Mouse (Mus musculus): ENCODE data around the gene Sgo2a.
"Not testable (repeated sequence)": the region's sequence is repeated elsewhere in the genome, so short reads cannot be mapped to it uniquely, and the experiment has no call there.

The Sgo2a gene

GRCm38 (mm10) chr1:57995432-57996132, at the start of gene Sgo2a:
TSS of gene Sgo2a (plus strand) at chr1:57995971.
- DNase-seq (ENCODE audit: low spot score in 2 of 2), result peak; percentile 84 to 89

GRCm38 (mm10) chr1:57947552-57948347, 48.0 kb upstream of the Sgo2a start:
- no peak for DNase-seq (ENCODE audit: low spot score in 2 of 2)

DNA sequence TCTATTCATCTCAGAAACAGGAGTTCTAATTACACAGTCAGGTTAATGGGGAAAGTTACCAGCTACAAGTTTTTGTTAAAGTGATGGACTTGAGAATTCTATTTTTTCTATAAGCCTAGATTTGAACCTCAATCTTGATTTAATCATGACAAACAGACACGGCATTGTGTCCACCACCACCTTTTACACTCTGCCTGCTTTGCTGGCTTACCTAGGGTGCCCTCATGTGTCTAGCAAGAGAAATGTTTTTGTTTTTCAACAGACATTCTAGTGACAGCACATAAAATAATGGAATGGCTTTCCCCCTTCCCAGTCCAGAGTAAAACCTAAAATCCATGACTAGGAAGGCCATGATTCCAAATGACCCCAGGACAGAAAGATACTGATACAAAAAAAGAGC, 46.6 kb upstream of the Sgo2a start:
- DNase-seq (ENCODE audit: low spot score in 2 of 2), result no peak

DNA sequence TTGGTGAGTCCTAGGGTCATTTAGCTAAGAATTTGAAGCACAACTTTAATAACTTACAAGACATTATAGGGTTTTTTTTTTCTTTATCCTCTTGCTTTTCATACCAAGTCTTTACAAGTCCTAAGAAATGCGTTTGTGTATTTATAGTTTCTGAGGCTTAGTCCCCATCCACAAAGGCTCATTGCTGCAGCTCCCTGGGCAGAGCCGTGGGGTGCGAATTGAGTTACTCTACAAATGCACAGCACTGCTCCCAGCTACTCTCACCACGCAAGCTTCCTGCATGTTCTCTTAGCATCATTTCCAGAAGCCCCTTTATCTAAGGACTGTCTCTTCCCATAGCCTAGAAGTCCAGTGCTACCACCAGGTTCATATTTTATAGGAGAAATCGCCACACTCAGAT, 46.1 kb upstream of the Sgo2a start:
- DNase-seq (ENCODE audit: low spot score in 2 of 2), result no peak

- no peak for DNase-seq (ENCODE audit: low spot score in 2 of 2)
These were observed 43.3 kb upstream of the Sgo2a start for GRCm38 (mm10) chr1:57952509-57952908.

- no peak for DNase-seq (ENCODE audit: low spot score in 2 of 2)
These were observed 42.0 kb upstream of the Sgo2a start for GRCm38 (mm10) chr1:57953586-57954375.

DNA sequence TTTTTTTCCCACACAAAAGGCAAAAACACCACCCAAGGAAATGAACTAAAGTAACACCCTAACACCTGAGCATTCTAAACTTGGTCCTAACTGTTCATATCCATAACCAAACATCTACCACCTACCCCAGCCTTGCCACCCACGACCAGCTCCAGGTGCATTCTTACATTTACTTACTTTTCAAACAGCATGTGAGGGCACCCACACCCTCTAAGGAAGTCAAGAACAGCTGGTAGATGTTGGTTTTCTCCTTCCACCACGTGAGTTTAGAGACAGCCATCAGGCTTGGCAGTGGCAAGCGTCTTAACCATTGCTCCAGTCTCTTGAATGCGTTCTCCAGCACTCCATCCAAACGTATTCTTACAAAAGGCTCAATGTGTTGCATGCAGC, 41.4 kb upstream of the Sgo2a start:
- DNase-seq (ENCODE audit: low spot score in 2 of 2), result no peak

GRCm38 (mm10) chr1:57955774-57956173, 40.0 kb upstream of the Sgo2a start:
- no peak for DNase-seq (ENCODE audit: low spot score in 2 of 2)

DNA sequence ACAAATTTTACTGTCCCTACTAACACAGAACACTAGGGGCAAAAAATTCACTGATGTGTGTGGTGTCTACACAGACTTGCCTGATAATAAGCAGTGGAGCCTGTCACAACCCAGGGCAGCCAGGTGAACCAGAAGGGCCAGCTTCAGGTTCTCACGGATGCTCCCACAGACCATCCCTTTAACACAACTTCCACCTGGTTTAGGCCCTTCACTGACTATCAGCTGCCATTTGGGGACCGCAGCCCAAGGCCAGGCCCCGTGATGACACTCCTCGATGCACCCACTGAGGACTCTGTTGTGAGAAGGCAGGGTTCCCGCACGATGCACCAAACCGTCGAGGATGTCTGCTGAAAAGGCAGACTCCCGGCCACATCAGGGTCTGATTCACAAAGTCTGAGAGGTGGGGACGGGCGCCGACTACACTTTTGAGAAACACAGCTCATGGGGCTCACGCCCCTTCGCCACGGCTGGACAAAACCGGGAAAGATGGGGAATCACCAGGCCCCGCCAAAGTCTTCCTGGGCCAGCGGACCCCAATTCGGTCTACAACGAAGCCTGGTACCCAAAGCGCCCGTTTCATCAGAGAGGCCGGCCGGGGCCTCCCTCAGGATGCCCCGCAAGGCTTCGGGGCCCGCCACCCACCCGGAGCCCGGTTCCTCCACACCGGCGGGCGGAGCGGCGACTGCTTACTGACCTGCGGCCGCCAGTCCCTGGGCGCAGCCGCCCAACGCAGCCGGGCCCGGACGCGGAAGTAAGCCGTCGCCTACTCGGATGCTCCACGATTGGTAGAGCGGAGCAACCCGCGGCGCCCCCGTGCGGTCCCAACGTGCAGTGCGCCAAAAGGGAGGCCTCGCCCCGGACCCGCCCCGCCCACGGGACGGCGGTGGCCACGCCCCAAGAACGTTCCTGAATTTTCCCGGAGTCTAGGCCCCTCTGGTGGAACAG, 26.2 kb upstream of the Sgo2a start:
- peak; percentile 90 to 95 for DNase-seq (ENCODE audit: low spot score in 2 of 2)

DNA sequence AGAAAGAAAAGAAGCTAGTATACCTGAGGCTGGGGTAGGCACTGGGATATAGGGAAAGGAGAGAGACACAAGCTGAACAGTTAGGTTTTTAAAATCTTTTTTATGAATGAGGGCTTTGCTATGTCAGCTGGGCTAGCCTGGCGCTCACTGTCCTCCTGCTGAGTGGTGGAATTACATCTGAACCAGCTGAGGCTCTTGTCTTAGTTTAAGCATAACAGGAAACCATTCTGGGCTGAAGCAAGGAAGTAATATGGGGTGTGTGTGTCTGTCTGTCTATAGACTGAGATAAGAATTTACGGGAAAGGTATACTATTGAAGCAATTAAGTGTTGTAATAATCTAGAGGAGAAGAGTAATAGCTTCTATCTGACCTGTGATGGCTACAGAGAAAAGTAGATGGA, 24.2 kb upstream of the Sgo2a start:
- DNase-seq (ENCODE audit: low spot score in 2 of 2), result no peak

DNA sequence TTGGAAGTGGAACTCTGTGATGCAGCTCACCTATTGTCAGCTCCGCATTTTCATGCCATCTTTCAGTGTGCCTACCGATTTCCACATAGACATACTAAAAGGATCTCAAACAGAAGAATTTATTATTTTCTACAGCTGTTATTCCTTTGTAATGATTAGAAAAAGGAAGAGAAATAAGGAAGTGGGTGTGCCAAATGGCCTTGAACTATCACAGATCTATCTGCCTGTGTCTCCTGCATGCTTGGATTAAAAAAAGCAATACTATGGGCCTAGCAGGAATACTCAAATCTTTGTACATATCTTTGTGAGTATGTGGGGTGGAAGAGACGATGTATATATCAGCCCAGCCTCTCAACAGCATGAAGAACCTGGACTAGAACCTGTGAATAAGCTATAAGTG, 18.9 kb upstream of the Sgo2a start:
- DNase-seq (ENCODE audit: low spot score in 2 of 2), result no peak

GRCm38 (mm10) chr1:57989052-57989600, 6.6 kb upstream of the Sgo2a start:
- DNase-seq (ENCODE audit: low spot score in 2 of 2), result no peak

DNA sequence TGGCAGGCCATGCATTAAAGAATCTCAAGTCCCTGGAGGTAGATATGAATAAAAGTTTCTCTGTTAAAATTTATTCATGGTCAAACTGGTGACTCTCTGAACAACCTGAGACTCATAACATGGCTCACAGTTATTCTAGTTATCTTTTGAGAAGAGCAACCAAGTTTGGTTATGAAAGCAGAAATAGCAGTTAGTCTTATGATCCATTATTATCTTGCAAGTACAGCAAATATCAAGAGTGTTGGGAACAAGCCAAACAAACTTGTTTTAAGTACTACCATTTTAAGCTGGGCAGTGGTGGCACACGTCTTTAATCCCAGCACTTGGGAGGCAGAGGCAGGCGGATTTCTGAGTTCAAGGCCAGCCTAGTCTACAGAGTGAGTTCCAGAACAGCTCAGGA, 4.5 kb upstream of the Sgo2a start:
- no peak for DNase-seq (ENCODE audit: low spot score in 2 of 2)

GRCm38 (mm10) chr1:57996133-57996615, 403 bp downstream of the Sgo2a start:
- DNase-seq (ENCODE audit: low spot score in 2 of 2), result no peak

GRCm38 (mm10) chr1:57998146-57998545, 2.4 kb downstream of the Sgo2a start:
- DNase-seq (ENCODE audit: low spot score in 2 of 2), result no peak

- DNase-seq (ENCODE audit: low spot score in 2 of 2), result not testable (repeated sequence)
These were observed 10.6 kb downstream of the Sgo2a start for GRCm38 (mm10) chr1:58006388-58006787.

DNA sequence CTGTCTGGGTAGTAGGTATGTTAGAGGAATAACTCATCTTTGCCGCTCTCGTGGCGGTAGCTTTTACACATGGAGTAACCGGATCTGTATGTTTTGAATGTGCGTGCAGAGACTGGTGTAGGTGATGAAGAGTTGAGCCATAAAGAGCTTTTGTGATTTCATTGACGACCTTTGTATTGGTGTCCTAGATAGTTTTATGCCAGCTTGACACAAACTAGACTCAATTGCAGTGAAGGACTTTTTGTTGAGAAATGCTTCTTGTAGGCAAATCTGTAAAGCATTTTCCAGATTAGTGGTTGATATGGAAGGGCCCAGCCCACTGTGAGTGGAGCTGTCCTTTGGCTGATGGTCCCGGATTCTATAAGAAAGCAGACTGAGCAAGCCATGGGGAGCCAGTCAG, 23.1 kb downstream of the Sgo2a start, which contains the start of gene Kctd18:
Kctd18 (minus strand) TSS at position 101 of the 400 bp plus-strand sequence.
- no peak for DNase-seq (ENCODE audit: low spot score in 2 of 2)

DNA sequence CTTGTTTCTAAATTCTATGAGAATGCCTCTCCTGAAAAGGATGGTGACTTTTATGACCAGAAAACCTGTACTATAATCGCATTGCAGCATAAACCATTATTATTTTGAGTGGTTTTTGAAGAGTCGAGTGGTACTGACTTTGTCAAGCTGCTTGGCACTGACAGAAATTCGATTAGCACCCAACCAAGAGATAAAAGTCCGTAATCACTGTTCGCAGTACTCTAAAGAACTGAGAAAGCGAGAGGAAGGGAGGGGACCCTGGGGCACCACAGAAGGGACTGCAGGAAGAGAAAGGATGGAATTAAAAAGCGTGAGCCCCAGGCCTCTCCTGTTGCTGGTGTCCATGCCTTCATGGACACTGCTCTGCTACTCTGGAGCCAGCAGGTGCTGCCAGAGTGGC, 31.9 kb downstream of the Sgo2a start:
- DNase-seq (ENCODE audit: low spot score in 2 of 2), result no peak

GRCm38 (mm10) chr1:58029636-58030117, 33.9 kb downstream of the Sgo2a start, which contains the start of gene Aox1:
TSS of gene Aox1 (plus strand) at chr1:58029931.
- peak in 1 of 2 experiments; percentile 20 for DNase-seq (ENCODE audit: low spot score in 2 of 2)

DNA sequence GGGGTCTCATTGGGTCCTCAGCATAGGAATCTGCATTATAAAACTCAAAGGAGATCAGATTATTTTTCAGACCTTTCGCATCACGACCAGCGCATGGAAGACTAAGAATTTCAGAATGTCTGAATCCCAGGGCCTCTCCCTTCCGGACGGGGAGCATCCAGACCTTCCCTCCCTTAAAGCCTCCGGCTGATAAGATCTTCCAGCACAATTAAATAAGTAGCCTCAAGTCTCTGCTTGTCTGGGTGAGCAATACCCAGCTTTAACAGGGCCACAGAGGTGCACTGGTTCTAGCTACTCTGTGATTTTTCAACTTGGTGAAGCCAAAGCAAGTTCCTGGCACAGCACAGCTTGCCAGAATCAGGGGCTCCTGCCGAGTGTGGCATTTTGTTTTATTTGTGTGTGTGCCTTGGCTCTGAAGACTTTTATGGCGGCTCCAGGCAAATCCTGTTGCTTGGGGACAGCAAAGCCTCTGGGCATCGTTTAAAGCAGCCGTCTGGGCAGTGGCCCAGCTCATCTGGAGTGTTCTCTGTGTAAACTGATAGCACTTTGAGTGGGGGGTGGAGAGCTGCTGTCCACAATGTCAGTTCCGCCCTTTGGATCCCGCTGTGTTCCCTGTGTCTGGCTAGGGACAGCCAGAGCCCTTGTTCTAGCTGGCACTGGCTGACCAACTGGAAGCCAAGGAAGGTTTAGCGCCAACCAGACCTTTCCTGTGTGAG, 34.5 kb downstream of the Sgo2a start:
- peak; percentile 26 to 42 for DNase-seq (ENCODE audit: low spot score in 2 of 2)

Data from frontal cortex, postnatal 10 days (tissue).